Mouse (Mus musculus) testis, adult 2 months (tissue): ENCODE measurements around the gene Erc1.

Experiments
- CTCF ChIP-seq: fragments of 200-500 bp; IDR thresholded peaks from 2 replicates; pipeline ENCODE4 v1.5.1; 2012; ENCODE audit warnings: low read depth, mild to moderate bottlenecking, inconsistent platforms, low read length, moderate library complexity; ENCODE audit not compliant: control insufficient read depth, insufficient read depth, insufficient replicate concordance
- POLR2A ChIP-seq: fragments of 200-500 bp; IDR thresholded peaks from 2 replicates; pipeline ENCODE4 v1.6.1; 2012; ENCODE audit warnings: low read depth, mild to moderate bottlenecking, inconsistent platforms, low read length, moderate library complexity; ENCODE audit not compliant: control insufficient read depth

DNA sequence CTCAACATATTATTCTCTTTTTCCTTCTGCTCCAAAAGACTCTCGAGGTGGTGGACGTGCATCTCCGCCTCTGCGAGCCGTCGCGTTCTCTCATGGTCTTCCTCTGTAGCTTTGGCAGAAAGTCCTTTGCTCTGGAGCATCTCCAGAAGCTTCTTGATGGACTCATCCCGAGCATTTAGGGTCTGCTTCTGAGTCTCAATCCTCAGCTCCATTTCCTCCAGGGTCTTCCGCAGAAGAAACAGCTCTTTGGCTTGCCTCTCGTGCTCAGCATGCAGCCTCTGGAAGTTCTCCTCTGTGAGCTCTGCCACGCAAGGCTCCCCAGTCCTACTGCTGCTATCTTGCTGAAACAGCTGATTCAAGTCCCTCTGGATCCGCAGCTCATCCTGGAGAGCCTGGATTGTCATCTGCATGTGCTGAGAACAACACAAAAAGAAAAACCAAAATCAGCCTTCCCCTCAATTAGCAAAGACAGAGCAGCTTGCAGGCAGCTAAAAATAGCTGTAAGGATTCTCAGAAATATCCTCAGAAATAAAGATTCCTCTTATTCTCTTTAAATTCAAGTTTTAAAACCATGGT, 51.0 kb downstream of the Erc1 start:
- no peak for TF ChIP-seq POLR2A
- no peak for TF ChIP-seq CTCF
